Mouse (Mus musculus): ENCODE results near the gene Inf2. TPM values are rescaled to one million over a fixed set of nuclear protein-coding genes. Genes with fewer than 3 reads are reported as not detected.

The Inf2 gene
- total and polyA plus RNA-seq, 3 experiments, result 26.1 to 122 (median 55.7) TPM

GRCm38 (mm10) chr12:112664656-112665055, 76.1 kb downstream of the Inf2 start:
- Histone ChIP-seq H3K9me3 (replicated peaks; ENCODE audit: insufficient read depth, low read length) (no peaks in the 10 kb centered on the region), H3K27ac (ENCODE audit: control insufficient read depth, low read depth, low read length) (no peak overlapping the region), H3K79me2 (ENCODE audit: control insufficient read depth, insufficient read depth, low read length, poor library complexity) (peaks cover 45% of the 10 kb centered on the region), H3K36me3 (ENCODE audit: control insufficient read depth in 1 of 2, insufficient read depth in 2 of 2, low read length in 2 of 2) (peaks cover 0 to 43% of the 10 kb centered on the region in 2 experiments; a peak in 2 of 4 replicates), H3K27me3 (ENCODE audit: control insufficient read depth in 1 of 2, insufficient read depth in 2 of 2, low read length in 2 of 2) (no peaks in the 10 kb centered on the region), H3K4me3 (ENCODE audit: control insufficient read depth in 1 of 2, insufficient read depth in 1 of 2, low read depth in 2 of 2, low read length in 2 of 2) (no peak overlapping the region), H3K9ac (ENCODE audit: control insufficient read depth, low read depth, low read length, poor library complexity, severe bottlenecking) (no peak overlapping the region), H3K4me1 (ENCODE audit: control insufficient read depth in 1 of 2, insufficient read depth in 2 of 2, low read length in 2 of 2) (no peaks in the 10 kb centered on the region)
- DNase-seq (ENCODE audit: low read depth, low spot score), result no peak
- TF ChIP-seq POLR2AphosphoS5 (IDR thresholded peaks at IDR 0.05; ENCODE audit: borderline replicate concordance, low read depth, low read length) (no peak), ZC3H11A (IDR thresholded peaks at IDR 0.05; ENCODE audit: low read depth, low read length) (no peak)

Other genes with a start within 250 kb of the Inf2 start
- gene A530016L24Rik, start 99.3 kb upstream of the Inf2 start, total RNA-seq (2012; rRNA removed), result not detected in 2 replicates
- gene A530016L24Rik, start 99.3 kb upstream of the Inf2 start, polyA plus RNA-seq (2012; ENCODE audit: insufficient read depth in 1 of 2, insufficient read length in 2 of 2, low read depth in 1 of 2, low replicate concordance in 2 of 2, missing spikeins in 1 of 2), result not detected
- gene Tmem179, start 72.0 kb upstream of the Inf2 start, total RNA-seq (2012; rRNA removed), result 0.08 TPM in 1 of 2 replicates, not detected in the other
- gene Tmem179, start 72.0 kb upstream of the Inf2 start, polyA plus RNA-seq (2012; ENCODE audit: insufficient read depth in 1 of 2, insufficient read length in 2 of 2, low read depth in 1 of 2, low replicate concordance in 2 of 2, missing spikeins in 1 of 2), result under 1 TPM in 1 of 2 experiments, not detected in 1; 0.10 TPM
- 36.0 and 58.2 TPM in 2 replicates for gene Adssl1, start 31.3 kb downstream of the Inf2 start, total RNA-seq (2012; rRNA removed)
- 10 to 100 TPM in 1 of 2 experiments, not detected in 1; 63.9 TPM for gene Adssl1, start 31.3 kb downstream of the Inf2 start, polyA plus RNA-seq (2012; ENCODE audit: insufficient read depth in 1 of 2, insufficient read length in 2 of 2, low read depth in 1 of 2, low replicate concordance in 2 of 2, missing spikeins in 1 of 2)
- gene Siva1, start 55.9 kb downstream of the Inf2 start, total RNA-seq (2012; rRNA removed), result 591 and 659 TPM in 2 replicates
- gene Siva1, start 55.9 kb downstream of the Inf2 start, polyA plus RNA-seq (2012; ENCODE audit: insufficient read depth in 1 of 2, insufficient read length in 2 of 2, low read depth in 1 of 2, low replicate concordance in 2 of 2, missing spikeins in 1 of 2), result 100 to 1,000 TPM in 1 of 2 experiments, not detected in 1; 531 TPM
- gene Akt1, start 86.1 kb downstream of the Inf2 start, total RNA-seq (2012; rRNA removed), result 289 and 322 TPM in 2 replicates
- gene Akt1, start 86.1 kb downstream of the Inf2 start, polyA plus RNA-seq (2012; ENCODE audit: insufficient read depth in 1 of 2, insufficient read length in 2 of 2, low read depth in 1 of 2, low replicate concordance in 2 of 2, missing spikeins in 1 of 2), result 100 to 1,000 TPM; 764 to 827 TPM
- 4.5 and 7.6 TPM in 2 replicates for gene Zbtb42, start 90.0 kb downstream of the Inf2 start, total RNA-seq (2012; rRNA removed)
- 10 to 100 TPM in 1 of 2 experiments, not detected in 1; 11.4 TPM for gene Zbtb42, start 90.0 kb downstream of the Inf2 start, polyA plus RNA-seq (2012; ENCODE audit: insufficient read depth in 1 of 2, insufficient read length in 2 of 2, low read depth in 1 of 2, low replicate concordance in 2 of 2, missing spikeins in 1 of 2)
- gene Cep170b, start 131.7 kb downstream of the Inf2 start, total RNA-seq (2012; rRNA removed), result 40.0 and 49.7 TPM in 2 replicates
- gene Cep170b, start 131.7 kb downstream of the Inf2 start, polyA plus RNA-seq (2012; ENCODE audit: insufficient read depth in 1 of 2, insufficient read length in 2 of 2, low read depth in 1 of 2, low replicate concordance in 2 of 2, missing spikeins in 1 of 2), result 10 to 100 TPM in 1 of 2 experiments, not detected in 1; 64.0 TPM
- gene Pld4, start 171.9 kb downstream of the Inf2 start, total RNA-seq (2012; rRNA removed), result 9.7 and 9.8 TPM in 2 replicates
- 10 to 100 TPM in 1 of 2 experiments, not detected in 1; 16.4 TPM for gene Pld4, start 171.9 kb downstream of the Inf2 start, polyA plus RNA-seq (2012; ENCODE audit: insufficient read depth in 1 of 2, insufficient read length in 2 of 2, low read depth in 1 of 2, low replicate concordance in 2 of 2, missing spikeins in 1 of 2)
- gene Ahnak2, start 213.9 kb downstream of the Inf2 start, total RNA-seq (2012; rRNA removed), result 1.2 and 2.6 TPM in 2 replicates
- 10 to 100 TPM in 1 of 2 experiments, not detected in 1; 11.4 TPM for gene Ahnak2, start 213.9 kb downstream of the Inf2 start, polyA plus RNA-seq (2012; ENCODE audit: insufficient read depth in 1 of 2, insufficient read length in 2 of 2, low read depth in 1 of 2, low replicate concordance in 2 of 2, missing spikeins in 1 of 2)
- 11.2 and 15.2 TPM in 2 replicates for gene Clba1, start 220.2 kb downstream of the Inf2 start, total RNA-seq (2012; rRNA removed)
- 10 to 100 TPM in 1 of 2 experiments, not detected in 1; 21.4 TPM for gene Clba1, start 220.2 kb downstream of the Inf2 start, polyA plus RNA-seq (2012; ENCODE audit: insufficient read depth in 1 of 2, insufficient read length in 2 of 2, low read depth in 1 of 2, low replicate concordance in 2 of 2, missing spikeins in 1 of 2)
- 245 and 279 TPM in 2 replicates for gene Cdca4, start 240.6 kb downstream of the Inf2 start, total RNA-seq (2012; rRNA removed)
- 100 to 1,000 TPM in 1 of 2 experiments, not detected in 1; 274 TPM for gene Cdca4, start 240.6 kb downstream of the Inf2 start, polyA plus RNA-seq (2012; ENCODE audit: insufficient read depth in 1 of 2, insufficient read length in 2 of 2, low read depth in 1 of 2, low replicate concordance in 2 of 2, missing spikeins in 1 of 2)

Data from MEL (cell line).